Mouse (Mus musculus) heart, adult 2 months (tissue): Measurements from ENCODE around the gene Ccdc177. TPM values are rescaled to one million over a fixed set of nuclear protein-coding genes. Genes with fewer than 3 reads are reported as not detected.
A peak's percentile ranks its signal among the peaks of the same experiment; 100 is the strongest.

Experiments
- DNase-seq, 2 experiments: peaks; one replicate each; pipeline ENCODE4 v3.0.0; 2021
- H3K27ac ChIP-seq: fragments of 200-600 bp; 2 replicates; pipeline ENCODE4 v1.8.1; 2022
- H3K27me3 ChIP-seq: fragments of 200-500 bp; 2 replicates; pipeline ENCODE4 v1.6.1; 2012; ENCODE audit warnings: mild to moderate bottlenecking, low read length, inconsistent platforms, mixed read lengths; ENCODE audit not compliant: control insufficient read depth, insufficient read depth
- H3K36me3 ChIP-seq: fragments of 200-500 bp; 2 replicates; pipeline ENCODE4 v1.6.1; 2012; ENCODE audit warnings: low read length, inconsistent platforms; ENCODE audit not compliant: control insufficient read depth, insufficient read depth
- H3K4me1 ChIP-seq: fragments of 200-500 bp; 2 replicates; pipeline ENCODE4 v1.6.1; 2011; ENCODE audit warnings: low read length; ENCODE audit not compliant: control insufficient read depth, insufficient read depth
- H3K4me3 ChIP-seq: fragments of 200-600 bp; 2 replicates; pipeline ENCODE4 v1.8.1; 2022
- H3K79me2 ChIP-seq: fragments of 200-500 bp; replicated peaks from 2 replicates; pipeline ENCODE4 v1.6.1; 2012; ENCODE audit warnings: mild to moderate bottlenecking, inconsistent platforms, low read length, moderate library complexity, mixed read lengths; ENCODE audit not compliant: control insufficient read depth, insufficient read depth
- H3K9ac ChIP-seq: fragments of 200-500 bp; 2 replicates; pipeline ENCODE4 v1.6.1; 2012; ENCODE audit warnings: low read depth, mild to moderate bottlenecking, control low read depth, inconsistent platforms, low read length, mixed read lengths
- CTCF ChIP-seq: fragments of 200-600 bp; IDR thresholded peaks from 2 replicates; pipeline ENCODE4 v1.8.1; 2022; ENCODE audit warnings: antibody characterized with exemption, mild to moderate bottlenecking, moderate library complexity
- EP300 ChIP-seq: fragments of 200-500 bp; IDR thresholded peaks from 2 replicates; pipeline ENCODE4 v1.6.1; 2011; ENCODE audit warnings: low read depth, low read length, control low read depth; ENCODE audit not compliant: insufficient read depth
- POLR2A ChIP-seq: fragments of 200-500 bp; IDR thresholded peaks from 2 replicates; pipeline ENCODE4 v1.6.1; 2011; ENCODE audit warnings: mild to moderate bottlenecking, low read depth, low read length, control low read depth; ENCODE audit not compliant: insufficient read depth
- WGBS: fragments of 180-500 bp; shearing (Covaris S2); methylation state at CpG from one replicate; pipeline ENCODE4 v1.1.7; 2018; 5-methylcytosine and 5-hydroxymethylcytosine counted together
- intact Hi-C: fragments of 180-260 bp; cut with DNase I; formaldehyde crosslinking; loops from one replicate; pipeline ENCODE4 v1.15.1; 2025
- polyA plus RNA-seq: library from polyadenylated mRNA; depleted of rRNA; stranded (reverse); fragments of >200 nt; gene quantifications from 2 replicates; pipeline ENCODE4 v1.2.3, GENCODE M21; 2012
- total RNA-seq, 2 experiments: library from RNA; stranded (reverse); gene quantifications; 2 replicates each; pipeline ENCODE4 v1.2.3; 2021

The Ccdc177 gene
- total and polyA plus RNA-seq, 3 experiments, result 0.05 TPM; not detected in 2

- 40% methylated on average over 4 of the region's 4 CpGs for WGBS
- H3K27ac ChIP-seq, result no peak overlapping the region; the same call in 1 of the 2 replicates
- H3K9ac ChIP-seq, result no peak overlapping the region
- no peaks in the 10 kb centered on the region for H3K4me1 ChIP-seq
- H3K36me3 ChIP-seq, result no peaks in the 10 kb centered on the region
- no peak for DNase-seq
- peaks cover 7% of the 10 kb centered on the region for H3K27me3 ChIP-seq
- H3K79me2 ChIP-seq, result no peaks in the 10 kb centered on the region
- intact Hi-C loops, result no loop called here
- no peak overlapping the region for H3K4me3 ChIP-seq
- TF ChIP-seq POLR2A, result no peak
Observed at GRCm38 (mm10) chr12:80764116-80764515, 3.6 kb upstream of the Ccdc177 start.

GRCm38 (mm10) chr12:80762982-80763381 lies 2.5 kb upstream of the Ccdc177 start:
- Histone ChIP-seq H3K79me2 (no peaks in the 10 kb centered on the region), H3K4me3 (no peak overlapping the region), H3K4me1 (no peaks in the 10 kb centered on the region), H3K27me3 (peaks cover 15% of the 10 kb centered on the region), H3K27ac (no peak overlapping the region), H3K9ac (no peak overlapping the region), H3K36me3 (no peaks in the 10 kb centered on the region)
- intact Hi-C loops, result no loop called here
- 65% methylated on average over 5 of the region's 5 CpGs for WGBS
- TF ChIP-seq EP300 (no peak), POLR2A (no peak), CTCF (no peak)
- no peak for DNase-seq

- Histone ChIP-seq H3K27me3 (peaks cover 15% of the 10 kb centered on the region), H3K4me1 (no peaks in the 10 kb centered on the region), H3K4me3 (peak overlapping the region; percentile 39), H3K36me3 (no peaks in the 10 kb centered on the region), H3K79me2 (no peaks in the 10 kb centered on the region), H3K27ac (no peak overlapping the region), H3K9ac (no peak overlapping the region)
- intact Hi-C loops, result loop anchor here (2.0 kb wide), 1 partner anchor 29 kb away; no protein-coding TSS in a partner anchor
- peak in 1 of 2 experiments; percentile 37 for DNase-seq
- WGBS, result 5% methylated on average over 22 of the region's 22 CpGs
- no peak for TF ChIP-seq EP300
- TF ChIP-seq CTCF, result no peak
- TF ChIP-seq POLR2A, result no peak
Observed at GRCm38 (mm10) chr12:80759713-80760395, 633 bp downstream of the Ccdc177 start.

GRCm38 (mm10) chr12:80759387-80759712 lies 1.1 kb downstream of the Ccdc177 start:
- Histone ChIP-seq H3K9ac (peak overlapping the region; percentile 50; the same call in 1 of the 2 replicates), H3K4me1 (no peaks in the 10 kb centered on the region), H3K27me3 (peaks cover 15% of the 10 kb centered on the region), H3K27ac (no peak overlapping the region), H3K79me2 (no peaks in the 10 kb centered on the region), H3K36me3 (no peaks in the 10 kb centered on the region), H3K4me3 (peak overlapping the region; percentile 60)
- no peak for DNase-seq
- intact Hi-C loops, result loop anchor here (2.0 kb wide), 1 partner anchor 29 kb away; no protein-coding TSS in a partner anchor
- no peak for TF ChIP-seq CTCF
- TF ChIP-seq EP300, result no peak
- no peak for TF ChIP-seq POLR2A
- WGBS, result 8% methylated on average over 12 of the region's 13 CpGs

GRCm38 (mm10) chr12:80758559-80759386 lies 1.7 kb downstream of the Ccdc177 start:
- Histone ChIP-seq H3K27me3 (peaks cover 15% of the 10 kb centered on the region), H3K27ac (peak overlapping the region; percentile 20; the same call in 1 of the 2 replicates), H3K36me3 (no peaks in the 10 kb centered on the region), H3K4me1 (no peaks in the 10 kb centered on the region), H3K9ac (peak overlapping the region; percentile 50), H3K79me2 (no peaks in the 10 kb centered on the region), H3K4me3 (peak overlapping the region; percentile 60)
- peak in 1 of 2 experiments; percentile 33 for DNase-seq
- TF ChIP-seq CTCF (no peak), EP300 (no peak), POLR2A (no peak)
- intact Hi-C loops, result loop anchor here (2.0 kb wide), 1 partner anchor 28 kb away; no protein-coding TSS in a partner anchor
- 3% methylated on average over 92 of the region's 92 CpGs for WGBS
